Mouse (Mus musculus): ENCODE data around the gene Sf3a3. TPM values are rescaled to one million over a fixed set of nuclear protein-coding genes. Genes with fewer than 3 reads are reported as not detected.

Sf3a3 gene
- polyA plus RNA-seq, 1 experiment from 2014 or later = 37.1 TPM

GRCm38 (mm10) chr4:124781361-124781760 is 66.8 kb downstream of the Sf3a3 start:
- no peaks in the 10 kb centered on the region for H3K27me3 ChIP-seq (ENCODE audit: insufficient read depth, low read length)
- H3K9me3 ChIP-seq (ENCODE audit: low read length) = no peaks in the 10 kb centered on the region
- no peak overlapping the region for H3K27ac ChIP-seq (ENCODE audit: low read depth)
- no peak overlapping the region for H3K9ac ChIP-seq (replicated peaks)
- WGBS (ENCODE audit: insufficient replicate concordance) = 86% methylated on average over 7 of the region's 7 CpGs
- TF ChIP-seq EP300 (IDR thresholded peaks at IDR 0.05; ENCODE audit: low read depth) = no peak
- no peak for TF ChIP-seq CTCF (IDR thresholded peaks at IDR 0.05; ENCODE audit: low read depth)
- H3K4me1 ChIP-seq (ENCODE audit: insufficient read depth) = no peaks in the 10 kb centered on the region
- H3K36me3 ChIP-seq (replicated peaks; ENCODE audit: insufficient read depth, low read length) = peaks cover 77% of the 10 kb centered on the region
- ATAC-seq (no peak), DNase-seq (no peak)
- no peak overlapping the region for H3K4me3 ChIP-seq (ENCODE audit: low read depth, low read length)
- H3K4me2 ChIP-seq (ENCODE audit: low read depth, low read length) = no peak overlapping the region

MicroRNAs within 50 kb of the gene (microRNA counts, 519-probe panel; counts per million panel counts)
- microRNA mmu-miR-697 = not detected
- microRNA mmu-miR-698 = not detected

Small RNAs within 50 kb of the gene (microRNA-seq; reads per million reads assigned to microRNA genes)
- not detected for gene Gm24721
- not detected for gene Mir697
- gene Mir698 = not detected

Other genes starting within 250 kb of the Sf3a3 start
- not detected in 2 replicates for gene 3100002H09Rik, start 104.0 kb upstream of the Sf3a3 start, polyA plus RNA-seq (2015; fragmentation: Nextera tagmentation; extraction: Ambion mirVana)
- not detected in 2 replicates for gene Pou3f1, start 58.0 kb upstream of the Sf3a3 start, polyA plus RNA-seq (2015; fragmentation: Nextera tagmentation; extraction: Ambion mirVana)
- 20.1 and 21.6 TPM in 2 replicates for gene Utp11, start 21.2 kb upstream of the Sf3a3 start, polyA plus RNA-seq (2015; fragmentation: Nextera tagmentation; extraction: Ambion mirVana)
- gene Fhl3, start 14.1 kb upstream of the Sf3a3 start, polyA plus RNA-seq (2015; fragmentation: Nextera tagmentation; extraction: Ambion mirVana) = 2.5 and 2.7 TPM in 2 replicates
- gene Inpp5b, start 27.1 kb downstream of the Sf3a3 start, polyA plus RNA-seq (2015; fragmentation: Nextera tagmentation; extraction: Ambion mirVana) = 15.5 and 19.5 TPM in 2 replicates
- gene Mtf1, start 87.3 kb downstream of the Sf3a3 start, polyA plus RNA-seq (2015; fragmentation: Nextera tagmentation; extraction: Ambion mirVana) = 9.1 and 9.8 TPM in 2 replicates
- 15.4 and 18.4 TPM in 2 replicates for gene Yrdc, start 135.9 kb downstream of the Sf3a3 start, polyA plus RNA-seq (2015; fragmentation: Nextera tagmentation; extraction: Ambion mirVana)
- 19.1 and 23.8 TPM in 2 replicates for gene 1110065P20Rik, start 136.4 kb downstream of the Sf3a3 start, polyA plus RNA-seq (2015; fragmentation: Nextera tagmentation; extraction: Ambion mirVana)
- not detected in 2 replicates for gene Maneal, start 147.4 kb downstream of the Sf3a3 start, polyA plus RNA-seq (2015; fragmentation: Nextera tagmentation; extraction: Ambion mirVana)
- 0.04 TPM in 1 of 2 replicates, not detected in the other for gene Epha10, start 166.1 kb downstream of the Sf3a3 start, polyA plus RNA-seq (2015; fragmentation: Nextera tagmentation; extraction: Ambion mirVana)
- 2.4 and 2.6 TPM in 2 replicates for gene 9930104L06Rik, start 222.3 kb downstream of the Sf3a3 start, polyA plus RNA-seq (2015; fragmentation: Nextera tagmentation; extraction: Ambion mirVana)
- gene Cdca8, start 224.5 kb downstream of the Sf3a3 start, polyA plus RNA-seq (2015; fragmentation: Nextera tagmentation; extraction: Ambion mirVana) = 49.5 and 56.3 TPM in 2 replicates